Mouse (Mus musculus) ES-Bruce4 (cell line): Measurements from ENCODE around the gene Tmc6. TPM values are rescaled to one million over a fixed set of nuclear protein-coding genes. Genes with fewer than 3 reads are reported as not detected.

Source experiments
- H3K27ac ChIP-seq: 2 replicates; pipeline ENCODE4 v1.5.1; 2012; ENCODE audit warnings: low read length, inconsistent platforms; ENCODE audit not compliant: insufficient read depth
- H3K27me3 ChIP-seq: 2 replicates; pipeline ENCODE4 v1.6.1; 2012; ENCODE audit warnings: mild to moderate bottlenecking, low read length, inconsistent platforms; ENCODE audit not compliant: control insufficient read depth, poor library complexity, insufficient read depth, severe bottlenecking
- H3K36me3 ChIP-seq: 2 replicates; pipeline ENCODE4 v1.6.1; 2012; ENCODE audit warnings: inconsistent platforms, mild to moderate bottlenecking, low read length, moderate library complexity; ENCODE audit not compliant: control insufficient read depth, poor library complexity, insufficient read depth, severe bottlenecking
- H3K4me1 ChIP-seq: one replicate; pipeline ENCODE4 v1.8.1; 2011; ENCODE audit warnings: low read length; ENCODE audit not compliant: control insufficient read depth, insufficient read depth
- H3K4me3 ChIP-seq: 2 replicates; pipeline ENCODE4 v1.5.1; 2011; ENCODE audit warnings: low read depth, mild to moderate bottlenecking, low read length
- H3K9ac ChIP-seq: 2 replicates; pipeline ENCODE4 v1.6.1; 2012; ENCODE audit warnings: low read depth, mild to moderate bottlenecking, inconsistent platforms; ENCODE audit not compliant: poor library complexity, severe bottlenecking
- H3K9me3 ChIP-seq: replicated peaks from 2 replicates; pipeline ENCODE4 v1.6.1; 2012; ENCODE audit warnings: mild to moderate bottlenecking, low read length, inconsistent platforms; ENCODE audit not compliant: control insufficient read depth, poor library complexity, insufficient read depth, severe bottlenecking
- CTCF ChIP-seq: IDR thresholded peaks from one replicate; pipeline ENCODE4 v1.8.1; 2011; ENCODE audit warnings: low read depth, low read length
- EP300 ChIP-seq: IDR thresholded peaks from 2 replicates; pipeline ENCODE4 v1.6.1; 2011; ENCODE audit warnings: low read depth, low read length; ENCODE audit not compliant: insufficient read depth
- POLR2A ChIP-seq: IDR thresholded peaks from one replicate; pipeline ENCODE4 v1.8.1; 2011; ENCODE audit warnings: low read length; ENCODE audit not compliant: insufficient read depth
- polyA plus RNA-seq: library from polyadenylated mRNA; stranded (reverse); fragments of >200 nt; gene quantifications from 2 replicates; pipeline ENCODE4 v1.2.4, GENCODE M21; 2011; ENCODE audit warnings: low read depth; ENCODE audit not compliant: missing spikeins, insufficient read depth, insufficient read length

Tmc6 gene
- polyA plus RNA-seq, 1 experiment: 12.3 TPM

DNA sequence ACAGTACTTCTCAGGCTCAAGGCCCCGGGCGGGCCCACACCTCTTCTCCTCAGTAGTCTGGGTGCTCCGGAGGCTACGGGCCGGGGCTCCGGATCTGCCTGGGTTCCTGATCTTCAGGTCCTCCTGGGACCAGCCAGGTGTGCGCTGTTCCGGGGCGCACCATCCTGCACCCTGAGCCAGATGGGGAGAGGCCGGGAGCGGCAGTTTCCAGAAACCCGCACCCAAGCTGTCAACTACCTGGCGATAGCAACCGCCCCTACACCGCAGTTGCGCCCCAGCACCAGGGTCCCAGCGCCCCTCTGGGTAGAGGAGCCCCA lies 1.8 kb downstream of the Tmc6 start:
- peak overlapping the region; percentile 57 for H3K9ac ChIP-seq
- H3K9me3 ChIP-seq: no peaks in the 10 kb centered on the region
- H3K27ac ChIP-seq: no peak overlapping the region
- H3K4me3 ChIP-seq: peak overlapping the region; percentile 80
- no peak for TF ChIP-seq POLR2A
- no peak for TF ChIP-seq EP300
- TF ChIP-seq CTCF: no peak
- peaks cover 4% of the 10 kb centered on the region for H3K4me1 ChIP-seq
- H3K36me3 ChIP-seq: no peaks in the 10 kb centered on the region
- no peaks in the 10 kb centered on the region for H3K27me3 ChIP-seq

DNA sequence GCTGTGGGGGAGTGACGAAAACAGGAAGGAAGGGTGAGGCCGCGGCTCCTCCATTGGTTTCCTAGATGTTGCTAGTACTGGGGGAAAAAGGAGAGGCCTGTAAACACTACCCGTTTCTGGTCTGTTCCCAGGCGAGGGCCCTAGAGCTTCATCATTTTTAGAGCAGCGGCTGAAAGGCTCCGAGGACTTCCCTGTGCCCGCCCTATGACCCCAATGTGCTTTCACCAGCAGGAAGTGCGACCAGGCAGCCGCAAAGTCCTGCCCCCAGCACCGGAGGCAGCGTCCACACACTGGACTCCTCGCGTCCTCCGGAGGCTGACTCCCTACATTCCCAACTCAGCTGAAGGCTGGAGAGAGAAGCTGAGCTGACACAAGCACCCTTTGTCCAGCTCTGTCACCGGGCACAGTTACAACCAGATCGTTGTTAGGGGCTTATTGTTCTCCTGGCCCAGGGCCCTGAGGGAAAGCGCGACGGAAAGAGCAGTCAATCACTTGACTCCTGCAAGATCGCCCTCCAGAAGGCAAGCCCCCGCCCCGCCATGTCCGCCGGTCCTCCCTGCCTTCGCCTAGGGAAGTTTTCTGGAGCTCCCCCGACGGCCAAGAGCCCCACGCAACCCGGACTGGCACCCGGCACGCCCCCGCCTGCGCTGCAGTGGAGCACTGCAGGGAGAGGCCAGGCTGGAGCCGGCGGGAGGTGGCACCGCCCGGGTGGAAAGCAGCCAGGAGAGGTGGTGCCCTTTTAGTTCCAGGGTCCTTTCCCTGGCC lies 2.4 kb downstream of the Tmc6 start:
- Histone ChIP-seq H3K27me3 (no peaks in the 10 kb centered on the region), H3K36me3 (no peaks in the 10 kb centered on the region), H3K9ac (peak overlapping the region; percentile 57), H3K9me3 (no peaks in the 10 kb centered on the region), H3K4me1 (peaks cover 4% of the 10 kb centered on the region), H3K4me3 (peak overlapping the region; percentile 80), H3K27ac (no peak overlapping the region)
- TF ChIP-seq POLR2A (no peak), EP300 (no peak), CTCF (no peak)

DNA sequence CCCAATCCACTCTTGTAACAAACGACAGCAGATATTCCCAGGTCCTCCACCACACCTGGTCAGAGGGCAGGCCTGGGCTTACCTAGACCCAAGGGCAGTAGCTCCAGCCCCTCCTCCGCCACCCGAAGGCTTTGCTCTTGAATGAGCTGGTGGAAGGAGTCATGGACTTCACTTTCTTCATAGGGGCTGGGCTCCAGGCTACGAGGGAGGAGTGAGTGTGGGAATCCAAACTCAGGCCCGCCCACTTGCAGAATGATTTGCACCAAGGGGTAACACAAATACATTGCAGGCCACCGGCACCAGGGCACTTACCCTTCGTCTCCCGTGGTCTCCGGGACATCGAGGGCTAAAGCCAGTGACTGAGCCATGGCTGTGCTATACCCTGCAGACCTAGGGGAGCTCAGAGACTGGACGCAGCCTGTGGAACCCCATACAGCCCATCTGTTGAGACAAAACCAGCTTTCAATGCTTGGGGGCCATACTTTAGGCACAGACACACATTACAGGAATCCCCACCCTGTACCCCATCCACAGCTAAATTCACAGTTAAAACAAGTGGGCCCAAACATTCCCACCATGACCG lies 3.1 kb downstream of the Tmc6 start:
- H3K4me3 ChIP-seq: peak overlapping the region; percentile 80; the same call in 1 of the 2 replicates
- H3K36me3 ChIP-seq: no peaks in the 10 kb centered on the region
- H3K27me3 ChIP-seq: no peaks in the 10 kb centered on the region
- H3K27ac ChIP-seq: no peak overlapping the region
- H3K9me3 ChIP-seq: no peaks in the 10 kb centered on the region
- no peak for TF ChIP-seq EP300
- H3K9ac ChIP-seq: peak overlapping the region; percentile 57
- H3K4me1 ChIP-seq: peaks cover 4% of the 10 kb centered on the region

DNA sequence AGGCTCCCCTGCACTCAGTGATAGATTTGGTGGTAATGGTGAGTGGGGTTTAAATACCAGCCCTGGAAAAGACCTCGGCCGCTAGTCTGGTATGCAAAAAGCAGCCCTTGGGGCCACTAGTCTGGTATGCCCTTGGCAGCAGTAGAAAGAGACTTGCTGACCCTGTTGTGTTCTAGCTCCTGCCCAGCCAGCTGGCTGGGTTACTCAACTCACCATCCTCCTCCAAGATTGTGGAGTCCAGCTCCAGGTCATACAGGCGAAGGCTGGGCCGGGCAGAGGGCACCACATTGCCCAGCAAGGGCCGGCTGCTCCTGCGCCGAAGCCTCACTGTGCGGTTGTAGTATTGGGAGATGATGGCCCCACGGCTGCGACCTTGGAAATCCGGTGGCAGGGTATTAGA lies 4.0 kb downstream of the Tmc6 start:
- Histone ChIP-seq H3K27me3 (no peaks in the 10 kb centered on the region), H3K9me3 (no peaks in the 10 kb centered on the region), H3K9ac (no peak overlapping the region), H3K36me3 (no peaks in the 10 kb centered on the region), H3K27ac (no peak overlapping the region), H3K4me3 (no peak overlapping the region), H3K4me1 (peaks cover 4% of the 10 kb centered on the region)
- no peak for TF ChIP-seq EP300
- TF ChIP-seq POLR2A: no peak
- TF ChIP-seq CTCF: no peak

DNA sequence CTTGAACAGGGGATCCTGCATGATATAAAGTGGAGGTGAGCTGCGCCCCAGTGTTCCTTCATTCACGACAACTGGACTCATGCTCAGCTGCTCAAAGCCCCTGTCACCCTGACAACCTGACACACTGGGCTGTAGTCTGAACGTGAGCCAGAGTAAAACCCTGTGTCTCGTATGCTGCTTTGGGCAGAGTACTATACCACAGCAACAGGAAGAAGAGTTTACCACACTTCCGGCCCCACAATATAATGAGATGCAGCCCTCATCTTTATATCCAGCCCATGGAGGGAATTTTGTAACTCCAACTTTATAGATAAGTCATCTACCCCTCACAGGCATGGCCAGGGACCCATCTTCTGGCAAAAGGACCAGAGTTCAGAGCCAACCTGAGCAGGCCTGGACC lies 4.9 kb downstream of the Tmc6 start:
- H3K36me3 ChIP-seq: no peaks in the 10 kb centered on the region
- no peaks in the 10 kb centered on the region for H3K27me3 ChIP-seq
- H3K4me3 ChIP-seq: no peak overlapping the region
- H3K9me3 ChIP-seq: no peaks in the 10 kb centered on the region
- TF ChIP-seq EP300: no peak
- TF ChIP-seq CTCF: no peak
- no peak overlapping the region for H3K27ac ChIP-seq
- H3K4me1 ChIP-seq: peaks cover 4% of the 10 kb centered on the region
- H3K9ac ChIP-seq: no peak overlapping the region

DNA sequence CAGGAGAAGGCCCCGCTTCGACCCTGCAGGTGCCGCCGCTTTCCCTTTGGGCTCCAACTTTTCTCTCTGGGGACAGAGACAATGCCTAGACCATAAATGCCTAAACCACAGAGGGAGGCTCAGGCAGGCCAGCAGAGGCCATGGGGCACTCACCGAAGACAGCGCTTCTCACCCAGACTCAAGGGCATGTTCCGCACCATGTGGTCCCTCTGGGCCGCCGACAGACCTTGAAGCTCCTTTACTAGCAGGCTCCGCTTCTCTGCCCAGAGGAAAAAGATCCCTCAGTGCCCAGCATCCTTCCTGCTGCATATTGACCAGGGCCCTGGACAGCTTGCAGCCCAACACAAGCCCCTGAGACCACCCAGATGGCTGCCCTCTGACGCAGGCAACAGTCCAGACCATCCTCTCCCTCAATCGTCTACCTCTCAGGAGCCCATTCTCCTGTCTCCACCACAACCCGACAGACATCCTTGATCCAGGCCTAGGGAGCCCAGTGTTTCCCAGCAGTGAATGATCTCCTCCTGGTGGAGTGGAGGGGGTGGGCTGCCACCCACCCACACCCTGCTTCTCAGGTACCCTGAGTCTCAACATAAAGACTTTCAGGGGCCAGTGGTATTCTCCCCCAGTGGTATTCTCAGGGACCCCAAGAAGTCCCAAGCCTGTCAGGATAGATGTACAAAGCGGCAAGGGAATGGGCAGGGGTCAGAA lies 5.8 kb downstream of the Tmc6 start:
- Histone ChIP-seq H3K4me1 (peaks cover 4% of the 10 kb centered on the region), H3K9me3 (no peaks in the 10 kb centered on the region), H3K27ac (no peak overlapping the region), H3K27me3 (no peaks in the 10 kb centered on the region), H3K36me3 (no peaks in the 10 kb centered on the region), H3K9ac (no peak overlapping the region), H3K4me3 (no peak overlapping the region)
- TF ChIP-seq CTCF (no peak), EP300 (no peak), POLR2A (no peak)
